Mouse (Mus musculus) thymus, postnatal 36 days (tissue): ENCODE data around the gene Mpeg1.

Experiments used
- DNase-seq, 2 experiments: peaks; one replicate each; pipeline ENCODE4 v3.0.0; 2022; ENCODE audit warnings: mixed read lengths in 2 of 2

Gene Mpeg1

GRCm38 (mm10) chr19:12460282-12461249, at the start of gene Mpeg1:
Mpeg1 (plus strand) TSS chr19:12460779.
- DNase-seq = no peak

- no peak for DNase-seq
Measured at GRCm38 (mm10) chr19:12413737-12414136, 46.8 kb upstream of the Mpeg1 start.

GRCm38 (mm10) chr19:12417361-12417760, 43.2 kb upstream of the Mpeg1 start, which contains the start of gene Olfr1441:
Olfr1441 (plus strand) TSS chr19:12417433.
- DNase-seq = no peak

GRCm38 (mm10) chr19:12418312-12418711, 42.3 kb upstream of the Mpeg1 start:
- no peak for DNase-seq

GRCm38 (mm10) chr19:12420555-12420954, 40.0 kb upstream of the Mpeg1 start:
- no peak for DNase-seq

GRCm38 (mm10) chr19:12421680-12422079, 38.9 kb upstream of the Mpeg1 start:
- no peak for DNase-seq

- DNase-seq = no peak
Measured at GRCm38 (mm10) chr19:12427101-12427500, 33.5 kb upstream of the Mpeg1 start.

- no peak for DNase-seq
Measured at GRCm38 (mm10) chr19:12427605-12428004, 33.0 kb upstream of the Mpeg1 start, which contains the start of gene Pfpl. Pfpl (plus strand) TSS chr19:12427905.

GRCm38 (mm10) chr19:12433033-12433432, 27.5 kb upstream of the Mpeg1 start:
- no peak for DNase-seq

- DNase-seq = no peak
Measured at GRCm38 (mm10) chr19:12435011-12435416, 25.6 kb upstream of the Mpeg1 start.

GRCm38 (mm10) chr19:12435750-12436524, 24.6 kb upstream of the Mpeg1 start:
- DNase-seq = no peak

GRCm38 (mm10) chr19:12439581-12439980, 21.0 kb upstream of the Mpeg1 start:
- no peak for DNase-seq

- DNase-seq = no peak
Measured at GRCm38 (mm10) chr19:12440103-12440725, 20.4 kb upstream of the Mpeg1 start.

GRCm38 (mm10) chr19:12442560-12442959, 18.0 kb upstream of the Mpeg1 start:
- no peak for DNase-seq

GRCm38 (mm10) chr19:12445014-12445413, 15.6 kb upstream of the Mpeg1 start:
- DNase-seq = no peak

- no peak for DNase-seq
Measured at GRCm38 (mm10) chr19:12457401-12458066, 3.0 kb upstream of the Mpeg1 start.

GRCm38 (mm10) chr19:12459516-12459915, 1.1 kb upstream of the Mpeg1 start:
- DNase-seq = no peak

GRCm38 (mm10) chr19:12462851-12463721, 2.5 kb downstream of the Mpeg1 start:
- no peak for DNase-seq

- no peak for DNase-seq
Measured at GRCm38 (mm10) chr19:12463722-12464035, 3.1 kb downstream of the Mpeg1 start.

GRCm38 (mm10) chr19:12464127-12464526, 3.5 kb downstream of the Mpeg1 start:
- DNase-seq = no peak

- DNase-seq = no peak
Measured at GRCm38 (mm10) chr19:12464674-12465073, 4.1 kb downstream of the Mpeg1 start.
